Mouse (Mus musculus) ES-E14 (cell line): ENCODE results near the gene Acadl.

Experiments used
- CHD2 ChIP-seq: IDR thresholded peaks from 2 replicates; pipeline ENCODE4 v1.6.1; 2014; ENCODE audit warnings: mild to moderate bottlenecking, low read depth, low read length, inconsistent platforms
- HCFC1 ChIP-seq: IDR thresholded peaks from 2 replicates; pipeline ENCODE4 v1.6.1; 2012; ENCODE audit warnings: low read length, inconsistent platforms, borderline replicate concordance; ENCODE audit not compliant: insufficient read depth
- MAFK ChIP-seq: IDR thresholded peaks from 2 replicates; pipeline ENCODE4 v1.6.1; 2014; ENCODE audit warnings: mild to moderate bottlenecking, low read depth, low read length, inconsistent platforms; ENCODE audit not compliant: insufficient read depth
- ZC3H11A ChIP-seq: IDR thresholded peaks from 2 replicates; pipeline ENCODE4 v1.6.1; 2012; ENCODE audit warnings: low read depth, mild to moderate bottlenecking, inconsistent platforms, low read length, borderline replicate concordance
- ZNF384 ChIP-seq: IDR thresholded peaks from 2 replicates; pipeline ENCODE4 v1.6.1; 2012; ENCODE audit warnings: low read depth, low read length, inconsistent platforms

GRCm38 (mm10) chr1:66820241-66820640 is 42.8 kb downstream of the Acadl start:
- no peak for TF ChIP-seq ZC3H11A
- no peak for TF ChIP-seq ZNF384
- TF ChIP-seq MAFK: no peak
- no peak for TF ChIP-seq HCFC1
- no peak for TF ChIP-seq CHD2
